ENCODE assay signal across 10 mouse cellular contexts in the genomic region with DNA sequence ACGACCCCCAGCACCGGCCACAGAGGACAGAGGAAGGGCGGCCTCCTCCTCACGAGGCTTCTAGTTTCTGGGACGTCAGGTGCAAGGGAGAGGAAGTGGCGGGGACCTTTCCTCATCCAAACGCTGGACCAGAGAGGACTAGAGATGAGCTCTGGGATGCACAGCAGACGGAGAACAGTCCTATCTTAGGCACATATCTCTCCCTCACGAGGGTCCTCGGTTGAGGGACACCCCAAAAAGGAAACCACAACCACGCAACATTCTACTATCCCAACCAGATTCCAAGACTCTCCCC. TPM values are rescaled to one million over a fixed set of nuclear protein-coding genes. Genes with fewer than 3 reads are reported as not detected.
A peak's percentile ranks its signal among the peaks of the same experiment; 100 is the strongest.
DNase-seq lines count a peak whose midpoint lies in the region; ATAC-seq lines count a peak whose summit lies in the region.
"Had no signal": no experiment of that assay in that cellular context is flagged by ENCODE, and none has a peak within 500 bp of the region (broad histone marks: within the 10 kb centered on the region; RNA-seq: fewer than 3 reads in every experiment).

No protein-coding gene starts in this region.

- peaks cover 95% of the 10 kb centered on the region for H3K4me1 ChIP-seq in kidney, embryonic 15.5 days
- H3K4me1 ChIP-seq in embryonic facial prominence, embryonic 12.5 days: peaks cover 61% of the 10 kb centered on the region
- H3K4me1 ChIP-seq in intestine, embryonic 15.5 days (replicated peaks): peaks cover 65% of the 10 kb centered on the region

- 3% methylated on average over 11 of the region's 11 CpGs for WGBS in kidney, embryonic 15.5 days
- WGBS in embryonic facial prominence, embryonic 12.5 days: 3% methylated on average over 11 of the region's 11 CpGs
- WGBS in intestine, embryonic 15.5 days: 3% methylated on average over 11 of the region's 11 CpGs

- H3K36me3 ChIP-seq in kidney, embryonic 15.5 days: no peaks in the 10 kb centered on the region
- peaks cover 3% of the 10 kb centered on the region; the same call in 1 of the 2 replicates for H3K36me3 ChIP-seq in embryonic facial prominence, embryonic 12.5 days
- no peaks in the 10 kb centered on the region; the same call in 1 of the 2 replicates for H3K36me3 ChIP-seq in intestine, embryonic 15.5 days

- ATAC-seq in kidney, embryonic 15.5 days (replicated peaks; ENCODE audit: low FRiP score): no peak
- ATAC-seq in embryonic facial prominence, embryonic 12.5 days (ENCODE audit: insufficient number of reproducible peaks, insufficient read depth, low FRiP score, low TSS enrichment): no peak
- ATAC-seq in intestine, embryonic 15.5 days: no peak
- ATAC-seq in megakaryocyte progenitor cell, adult 5-6 weeks (replicated peaks; ENCODE audit: poor library complexity): no peak
- ATAC-seq: Patski had no signal

- peak overlapping the region; percentile 85 for H3K4me3 ChIP-seq in kidney, embryonic 15.5 days (replicated peaks)
- H3K4me3 ChIP-seq in embryonic facial prominence, embryonic 12.5 days: peak overlapping the region; percentile 87
- peak overlapping the region; percentile 75 for H3K4me3 ChIP-seq in intestine, embryonic 15.5 days (replicated peaks)

- peaks cover 38% of the 10 kb centered on the region for H3K27me3 ChIP-seq in kidney, embryonic 15.5 days
- peaks cover 52% of the 10 kb centered on the region for H3K27me3 ChIP-seq in embryonic facial prominence, embryonic 12.5 days
- H3K27me3 ChIP-seq in intestine, embryonic 15.5 days (replicated peaks): peaks cover 36% of the 10 kb centered on the region
- H3K27me3 ChIP-seq: Patski had no signal

- no peak for DNase-seq in kidney, adult 8-10 months
- peak; percentile 33 for DNase-seq in naive thymus-derived CD4-positive, alpha-beta T cell, adult 2 months (ENCODE audit: low read depth)
- no peak for DNase-seq in embryo, embryonic 10.5 days (ENCODE audit: low spot score)
- DNase-seq in left cerebral cortex, adult 9 months (ENCODE audit: low spot score in 2 of 2): no peak
- DNase-seq: layer of hippocampus, postnatal 36 days had no signal

- H3K9me3 ChIP-seq in kidney, embryonic 15.5 days (replicated peaks): peaks cover 3% of the 10 kb centered on the region; the same call in 1 of the 2 replicates
- H3K9me3 ChIP-seq in embryonic facial prominence, embryonic 12.5 days: no peaks in the 10 kb centered on the region
- H3K9me3 ChIP-seq in intestine, embryonic 15.5 days: no peaks in the 10 kb centered on the region

- no peak overlapping the region for H3K27ac ChIP-seq in kidney, embryonic 15.5 days
- no peak overlapping the region for H3K27ac ChIP-seq in embryonic facial prominence, embryonic 12.5 days
- no peak overlapping the region for H3K27ac ChIP-seq in intestine, embryonic 15.5 days

- peak overlapping the region; percentile 88 for H3K9ac ChIP-seq in kidney, embryonic 15.5 days
- H3K9ac ChIP-seq in embryonic facial prominence, embryonic 12.5 days: peak overlapping the region; percentile 87
- 0 out of 2 replicates have a peak overlapping the region, but pooled peaks have one; percentile 71 for H3K9ac ChIP-seq in intestine, embryonic 15.5 days

- peak overlapping the region; percentile 98 for H3K4me2 ChIP-seq in kidney, embryonic 15.5 days
- peak overlapping the region; percentile 97 for H3K4me2 ChIP-seq in embryonic facial prominence, embryonic 12.5 days (replicated peaks)
- H3K4me2 ChIP-seq in intestine, embryonic 15.5 days (replicated peaks): peak overlapping the region; percentile 95

RNA-seq across cellular contexts. Expression of a gene that starts 2.7 kb away (rescaled TPM):
- 81.5 and 95.6 TPM in 2 replicates for polyA plus RNA-seq in kidney, embryonic 15.5 days (2015; fragmentation: Nextera tagmentation; extraction: Ambion mirVana)
- 158 and 167 TPM in 2 replicates for polyA plus RNA-seq in embryonic facial prominence, embryonic 12.5 days (2016; fragmentation: Nextera tagmentation; extraction: Ambion mirVana)
- polyA plus RNA-seq in intestine, embryonic 15.5 days (2015; fragmentation: Nextera tagmentation; extraction: Ambion mirVana): 56.3 and 56.8 TPM in 2 replicates
- total RNA-seq in megakaryocyte progenitor cell, adult 5-6 weeks (2015): 35.9 and 39.7 TPM in 2 replicates
- total RNA-seq in megakaryocyte progenitor cell, adult 5-6 weeks (2017): 35.3 and 38.5 TPM in 2 replicates

RNA-seq across cellular contexts. Expression of a gene that starts 38.7 kb away (rescaled TPM):
- not detected in 2 replicates for polyA plus RNA-seq in kidney, embryonic 15.5 days (2015; fragmentation: Nextera tagmentation; extraction: Ambion mirVana)
- polyA plus RNA-seq in embryonic facial prominence, embryonic 12.5 days (2016; fragmentation: Nextera tagmentation; extraction: Ambion mirVana): not detected in 2 replicates
- polyA plus RNA-seq in intestine, embryonic 15.5 days (2015; fragmentation: Nextera tagmentation; extraction: Ambion mirVana): not detected in 2 replicates
- not detected in 2 replicates for total RNA-seq in megakaryocyte progenitor cell, adult 5-6 weeks (2015)
- not detected in 2 replicates for total RNA-seq in megakaryocyte progenitor cell, adult 5-6 weeks (2017)
- total RNA-seq: layer of hippocampus, postnatal 36 days had no signal
- polyA plus RNA-seq: Patski had no signal
